8 mouse cellular contexts compared by ENCODE assay signal in genomic region chr2:153160844-153161683, GRCm38 (mm10). TPM values are rescaled to one million over a fixed set of nuclear protein-coding genes. Genes with fewer than 3 reads are reported as not detected.
DNase-seq lines count a peak whose midpoint lies in the region; ATAC-seq and TF ChIP-seq lines count a peak whose summit lies in the region.

Tm9sf4 (plus strand) TSS chr2:153161303.

- no peak for TF ChIP-seq CTCF in liver, embryonic 14.5 days (IDR thresholded peaks at IDR 0.05; ENCODE audit: low read depth)
- TF ChIP-seq CTCF in stomach, postnatal 0 days (IDR thresholded peaks at IDR 0.05; ENCODE audit: low read depth), result no peak

- DNase-seq in CD8-positive naive resting alpha-beta T cell, adult 2 months (ENCODE audit: low read depth in 2 of 2, low spot score in 2 of 2), result peak; percentile 89 to 95
- peak; percentile 91 for DNase-seq in c-Kit-positive CD71-negative TER-119-negative erythroid progenitor cells, embryonic 14.5 days (ENCODE audit: low read depth)
- DNase-seq in forebrain, embryonic 10.5 days (ENCODE audit: extremely low spot score, low spot score), result peak; percentile 94
- DNase-seq in kidney, postnatal 25 days, result peak; percentile 93 to 96
- peak; percentile 78 to 84 (median 80) for DNase-seq in liver, embryonic 14.5 days (ENCODE audit: low read depth in 3 of 3, low spot score in 3 of 3)
- DNase-seq in neural tube, embryonic 11.5 days (ENCODE audit: low spot score), result peak; percentile 92
- DNase-seq in stomach, postnatal 0 days (ENCODE audit: low spot score), result peak; percentile 91

- no peak for TF ChIP-seq EP300 in liver, embryonic 14.5 days (IDR thresholded peaks at IDR 0.05; ENCODE audit: low read depth)
- no peak for TF ChIP-seq EP300 in stomach, postnatal 0 days (optimal IDR thresholded peaks at IDR 0.05)

- H3K4me2 ChIP-seq in heart, embryonic 15.5 days, result peak within 1 kb of the TSS; percentile 96
- H3K4me2 ChIP-seq in liver, embryonic 14.5 days (ENCODE audit: low read depth), result peak within 1 kb of the TSS; percentile 90
- peak within 1 kb of the TSS; percentile 90 for H3K4me2 ChIP-seq in neural tube, embryonic 11.5 days (ENCODE audit: low read depth)
- peak within 1 kb of the TSS; percentile 95 for H3K4me2 ChIP-seq in stomach, postnatal 0 days (replicated peaks; ENCODE audit: low read depth)

- peak within 1 kb of the TSS; percentile 95 for H3K27ac ChIP-seq in forebrain, embryonic 10.5 days
- peak within 1 kb of the TSS; percentile 96 for H3K27ac ChIP-seq in heart, embryonic 15.5 days
- H3K27ac ChIP-seq in liver, embryonic 14.5 days, result peak within 1 kb of the TSS; percentile 63
- H3K27ac ChIP-seq in neural tube, embryonic 11.5 days (ENCODE audit: low read depth, low read length), result peak within 1 kb of the TSS; percentile 86
- peak within 1 kb of the TSS; percentile 75 for H3K27ac ChIP-seq in stomach, postnatal 0 days (replicated peaks)

- peaks cover 9% of the 10 kb centered on the region for H3K4me1 ChIP-seq in forebrain, embryonic 10.5 days
- H3K4me1 ChIP-seq in heart, embryonic 15.5 days (replicated peaks), result peaks cover 13% of the 10 kb centered on the region
- H3K4me1 ChIP-seq in liver, embryonic 14.5 days (replicated peaks; ENCODE audit: control insufficient read depth in 2 of 2, insufficient read depth in 2 of 2, low read length in 1 of 2), result peaks cover 5 to 9% of the 10 kb centered on the region in 2 experiments
- peaks cover 5% of the 10 kb centered on the region; the same call in 1 of the 2 replicates for H3K4me1 ChIP-seq in neural tube, embryonic 11.5 days (ENCODE audit: control insufficient read depth, insufficient read depth, low read length)
- H3K4me1 ChIP-seq in stomach, postnatal 0 days (replicated peaks; ENCODE audit: control insufficient read depth, insufficient read depth), result no peaks in the 10 kb centered on the region

- H3K4me3 ChIP-seq in forebrain, embryonic 10.5 days, result peak within 1 kb of the TSS; percentile 77
- peak within 1 kb of the TSS; percentile 96 for H3K4me3 ChIP-seq in heart, embryonic 15.5 days
- peak within 1 kb of the TSS; percentile 91 to 97 for H3K4me3 ChIP-seq in liver, embryonic 14.5 days (ENCODE audit: insufficient read depth in 1 of 2, low read depth in 2 of 2, low read length in 2 of 2)
- H3K4me3 ChIP-seq in neural tube, embryonic 11.5 days (ENCODE audit: low read depth, low read length), result peak within 1 kb of the TSS; percentile 88
- peak within 1 kb of the TSS; percentile 74 for H3K4me3 ChIP-seq in stomach, postnatal 0 days (ENCODE audit: low read depth, low read length)

- peak; percentile 87 for ATAC-seq in heart, embryonic 15.5 days (replicated peaks; ENCODE audit: insufficient number of reproducible peaks, insufficient read depth, low FRiP score, low read depth)
- peak; percentile 87 for ATAC-seq in liver, embryonic 14.5 days (ENCODE audit: insufficient read depth)
- peak; percentile 91 for ATAC-seq in neural tube, embryonic 11.5 days (ENCODE audit: insufficient read depth, low FRiP score, low TSS enrichment)
- peak; percentile 91 for ATAC-seq in stomach, postnatal 0 days (ENCODE audit: low FRiP score, low TSS enrichment)

- H3K27me3 ChIP-seq in forebrain, embryonic 10.5 days (ENCODE audit: poor library complexity, severe bottlenecking), result peaks cover 54% of the 10 kb centered on the region
- no peaks in the 10 kb centered on the region for H3K27me3 ChIP-seq in heart, embryonic 15.5 days
- no peaks in the 10 kb centered on the region for H3K27me3 ChIP-seq in liver, embryonic 14.5 days (ENCODE audit: control insufficient read depth, insufficient read depth, low read length)
- no peaks in the 10 kb centered on the region for H3K27me3 ChIP-seq in neural tube, embryonic 11.5 days (ENCODE audit: control insufficient read depth, insufficient read depth, low read length)
- no peaks in the 10 kb centered on the region for H3K27me3 ChIP-seq in stomach, postnatal 0 days (ENCODE audit: control insufficient read depth, insufficient read depth, low read length)

- peaks cover 9% of the 10 kb centered on the region; the same call in 1 of the 2 replicates for H3K36me3 ChIP-seq in forebrain, embryonic 10.5 days (replicated peaks)
- H3K36me3 ChIP-seq in heart, embryonic 15.5 days, result no peaks in the 10 kb centered on the region
- H3K36me3 ChIP-seq in liver, embryonic 14.5 days (replicated peaks; ENCODE audit: control insufficient read depth, insufficient read depth, low read depth), result no peaks in the 10 kb centered on the region; the same call in 1 of the 2 replicates
- no peaks in the 10 kb centered on the region for H3K36me3 ChIP-seq in neural tube, embryonic 11.5 days (ENCODE audit: control insufficient read depth, insufficient read depth, low read length)
- H3K36me3 ChIP-seq in stomach, postnatal 0 days (ENCODE audit: control insufficient read depth, insufficient read depth, low read length), result no peaks in the 10 kb centered on the region

- H3K9me3 ChIP-seq in forebrain, embryonic 10.5 days, result no peaks in the 10 kb centered on the region
- no peaks in the 10 kb centered on the region for H3K9me3 ChIP-seq in heart, embryonic 15.5 days (replicated peaks)
- no peaks in the 10 kb centered on the region for H3K9me3 ChIP-seq in liver, embryonic 14.5 days (ENCODE audit: control insufficient read depth, low read length)
- no peaks in the 10 kb centered on the region for H3K9me3 ChIP-seq in neural tube, embryonic 11.5 days (ENCODE audit: control insufficient read depth, low read length)
- no peaks in the 10 kb centered on the region for H3K9me3 ChIP-seq in stomach, postnatal 0 days (ENCODE audit: control insufficient read depth, low read length)

- 12% methylated on average over 34 of the region's 34 CpGs for WGBS in forebrain, embryonic 10.5 days
- WGBS in heart, embryonic 15.5 days, result 9% methylated on average over 34 of the region's 34 CpGs
- 8% methylated on average over 34 of the region's 34 CpGs for WGBS in liver, embryonic 14.5 days (ENCODE audit: insufficient replicate concordance)
- WGBS in neural tube, embryonic 11.5 days, result 12% methylated on average over 34 of the region's 34 CpGs
- WGBS in stomach, postnatal 0 days, result 7% methylated on average over 34 of the region's 34 CpGs

- H3K9ac ChIP-seq in heart, embryonic 15.5 days, result peak within 1 kb of the TSS; percentile 91
- H3K9ac ChIP-seq in liver, embryonic 14.5 days (replicated peaks), result peak within 1 kb of the TSS; percentile 91
- H3K9ac ChIP-seq in neural tube, embryonic 11.5 days (ENCODE audit: low read length), result peak within 1 kb of the TSS; percentile 75
- peak within 1 kb of the TSS; percentile 77 for H3K9ac ChIP-seq in stomach, postnatal 0 days (ENCODE audit: low read length)

RNA-seq across cellular contexts. Expression of gene Tm9sf4, which starts in this region (rescaled TPM):
- 65.3 and 66.0 TPM in 2 replicates for polyA plus RNA-seq in forebrain, embryonic 10.5 days (2016; fragmentation: Nextera tagmentation; extraction: Ambion mirVana)
- polyA plus RNA-seq in heart, embryonic 15.5 days (2015; fragmentation: Nextera tagmentation; extraction: Ambion mirVana), result 54.6 and 62.4 TPM in 2 replicates
- polyA plus RNA-seq in liver, embryonic 14.5 days (2012; rRNA removed), result 13.0 TPM in 2 replicates
- 23.7 and 32.4 TPM in 2 replicates for polyA plus RNA-seq in liver, embryonic 14.5 days (2014; fragmentation: Nextera tagmentation; extraction: Ambion mirVana)
- 81.1 and 83.3 TPM in 2 replicates for polyA plus RNA-seq in neural tube, embryonic 11.5 days (2014; fragmentation: Nextera tagmentation; extraction: Ambion mirVana)
- polyA plus RNA-seq in stomach, postnatal 0 days (2015; fragmentation: Nextera tagmentation; extraction: Ambion mirVana), result 44.0 and 45.6 TPM in 2 replicates

Comparison
In these comparisons a context has a peak if more than half of its experiments do, and no peak if none do; other contexts are left out.
1. Peak in every context shown above with its lines: DNase-seq, ATAC-seq, H3K4me3 ChIP-seq and H3K27ac ChIP-seq.